Mouse (Mus musculus): ENCODE results near the gene Cracr2b. TPM values are rescaled to one million over a fixed set of nuclear protein-coding genes. Genes with fewer than 3 reads are reported as not detected.

Cracr2b gene
- polyA plus RNA-seq, 1 experiment: 15.3 TPM

GRCm38 (mm10) chr7:141508160-141508559, 47.3 kb downstream of the Cracr2b start:
- H3K4me1 ChIP-seq (ENCODE audit: control insufficient read depth, insufficient read depth, low read length): no peaks in the 10 kb centered on the region
- TF ChIP-seq CTCF (conservative IDR thresholded peaks at IDR 0.05; ENCODE audit: insufficient read depth, insufficient read length, low read depth, low read length) (no peak), POLR2A (IDR thresholded peaks at IDR 0.05; ENCODE audit: low read depth, low read length) (no peak)
- no peak for DNase-seq
- no peaks in the 10 kb centered on the region for H3K27me3 ChIP-seq (replicated peaks; ENCODE audit: control insufficient read depth, insufficient read depth, low read length)
- H3K36me3 ChIP-seq (ENCODE audit: control insufficient read depth, insufficient read depth, low read length): no peaks in the 10 kb centered on the region
- no peak overlapping the region for H3K27ac ChIP-seq (ENCODE audit: insufficient read depth, low read depth, low read length)
- H3K4me3 ChIP-seq (ENCODE audit: insufficient read depth, low read depth, low read length): no peak overlapping the region

DNA sequence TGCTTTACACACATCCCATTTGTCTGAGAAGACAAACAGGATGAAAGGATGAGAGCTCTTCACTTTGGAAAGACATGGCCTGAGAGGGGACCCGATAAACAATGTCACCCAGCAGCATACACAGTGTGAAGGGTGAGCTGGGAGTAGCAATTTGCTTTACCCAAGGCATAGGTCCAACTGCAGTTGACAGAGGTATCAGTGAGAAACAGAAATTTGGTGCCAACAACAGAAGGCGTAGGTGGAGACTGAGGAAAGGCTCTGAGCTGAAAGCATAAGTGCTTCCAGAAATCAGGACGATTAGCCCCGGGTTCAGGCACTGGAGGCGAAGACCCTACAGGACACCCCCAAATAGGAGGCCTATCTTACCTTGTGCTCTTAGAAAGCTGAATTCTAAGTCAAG, 49.3 kb downstream of the Cracr2b start:
- H3K27ac ChIP-seq (ENCODE audit: insufficient read depth, low read depth, low read length): no peak overlapping the region
- no peaks in the 10 kb centered on the region for H3K27me3 ChIP-seq (replicated peaks; ENCODE audit: control insufficient read depth, insufficient read depth, low read length)
- H3K4me3 ChIP-seq (ENCODE audit: insufficient read depth, low read depth, low read length): no peak overlapping the region
- H3K36me3 ChIP-seq (ENCODE audit: control insufficient read depth, insufficient read depth, low read length): no peaks in the 10 kb centered on the region
- WGBS: 95% methylated on average over 5 of the region's 5 CpGs
- no peaks in the 10 kb centered on the region for H3K4me1 ChIP-seq (ENCODE audit: control insufficient read depth, insufficient read depth, low read length)
- TF ChIP-seq POLR2A (IDR thresholded peaks at IDR 0.05; ENCODE audit: low read depth, low read length): no peak
- TF ChIP-seq CTCF (conservative IDR thresholded peaks at IDR 0.05; ENCODE audit: insufficient read depth, insufficient read length, low read depth, low read length): no peak
- no peak for DNase-seq

GRCm38 (mm10) chr7:141510681-141511191, 49.8 kb downstream of the Cracr2b start:
- Histone ChIP-seq H3K27me3 (replicated peaks; ENCODE audit: control insufficient read depth, insufficient read depth, low read length) (no peaks in the 10 kb centered on the region), H3K4me3 (ENCODE audit: insufficient read depth, low read depth, low read length) (no peak overlapping the region), H3K27ac (ENCODE audit: insufficient read depth, low read depth, low read length) (no peak overlapping the region), H3K4me1 (ENCODE audit: control insufficient read depth, insufficient read depth, low read length) (no peaks in the 10 kb centered on the region), H3K36me3 (ENCODE audit: control insufficient read depth, insufficient read depth, low read length) (no peaks in the 10 kb centered on the region)
- no peak for DNase-seq
- no peak for TF ChIP-seq CTCF (conservative IDR thresholded peaks at IDR 0.05; ENCODE audit: insufficient read depth, insufficient read length, low read depth, low read length)
- TF ChIP-seq POLR2A (IDR thresholded peaks at IDR 0.05; ENCODE audit: low read depth, low read length): no peak
- WGBS: 82% methylated on average over 8 of the region's 8 CpGs

Other genes with a start within 250 kb of the Cracr2b start
- gene Lmntd2, start 247.0 kb upstream of the Cracr2b start, polyA plus RNA-seq (2012; rRNA removed): 5.7 and 6.0 TPM in 2 replicates
- 59.1 and 72.2 TPM in 2 replicates for gene Rassf7, start 245.2 kb upstream of the Cracr2b start, polyA plus RNA-seq (2012; rRNA removed)
- 15.8 and 19.1 TPM in 2 replicates for gene Phrf1, start 232.3 kb upstream of the Cracr2b start, polyA plus RNA-seq (2012; rRNA removed)
- gene Irf7, start 194.6 kb upstream of the Cracr2b start, polyA plus RNA-seq (2012; rRNA removed): 51.6 and 57.5 TPM in 2 replicates
- 129 and 145 TPM in 2 replicates for gene Cdhr5, start 184.3 kb upstream of the Cracr2b start, polyA plus RNA-seq (2012; rRNA removed)
- gene Sct, start 182.0 kb upstream of the Cracr2b start, polyA plus RNA-seq (2012; rRNA removed): 2.0 and 2.7 TPM in 2 replicates
- 0.03 TPM in 1 of 2 replicates, not detected in the other for gene Drd4, start 169.1 kb upstream of the Cracr2b start, polyA plus RNA-seq (2012; rRNA removed)
- 25.4 and 26.8 TPM in 2 replicates for gene Deaf1, start 133.4 kb upstream of the Cracr2b start, polyA plus RNA-seq (2012; rRNA removed)
- gene Tmem80, start 133.4 kb upstream of the Cracr2b start, polyA plus RNA-seq (2012; rRNA removed): 53.7 and 61.4 TPM in 2 replicates
- 245 and 297 TPM in 2 replicates for gene Eps8l2, start 122.2 kb upstream of the Cracr2b start, polyA plus RNA-seq (2012; rRNA removed)
- 321 and 366 TPM in 2 replicates for gene Taldo1, start 68.9 kb upstream of the Cracr2b start, polyA plus RNA-seq (2012; rRNA removed)
- gene Gatd1, start 47.0 kb upstream of the Cracr2b start, polyA plus RNA-seq (2012; rRNA removed): 51.7 and 58.4 TPM in 2 replicates
- gene Cend1, start 31.6 kb upstream of the Cracr2b start, polyA plus RNA-seq (2012; rRNA removed): 0.98 and 1.3 TPM in 2 replicates
- 45.5 and 51.0 TPM in 2 replicates for gene Slc25a22, start 23.2 kb upstream of the Cracr2b start, polyA plus RNA-seq (2012; rRNA removed)
- gene Pidd1, start 17.1 kb upstream of the Cracr2b start, polyA plus RNA-seq (2012; rRNA removed): 4.5 and 5.2 TPM in 2 replicates
- gene Rplp2, start 13.7 kb upstream of the Cracr2b start, polyA plus RNA-seq (2012; rRNA removed): 423 and 734 TPM in 2 replicates
- 350 and 353 TPM in 2 replicates for gene Pnpla2, start 5.9 kb upstream of the Cracr2b start, polyA plus RNA-seq (2012; rRNA removed)
- 274 and 343 TPM in 2 replicates for gene Cd151, start 6.3 kb downstream of the Cracr2b start, polyA plus RNA-seq (2012; rRNA removed)
- gene Polr2l, start 14.0 kb downstream of the Cracr2b start, polyA plus RNA-seq (2012; rRNA removed): 67.3 and 70.9 TPM in 2 replicates
- gene Tspan4, start 14.1 kb downstream of the Cracr2b start, polyA plus RNA-seq (2012; rRNA removed): 143 and 162 TPM in 2 replicates
- gene Chid1, start 78.8 kb downstream of the Cracr2b start, polyA plus RNA-seq (2012; rRNA removed): 34.4 and 35.6 TPM in 2 replicates
- gene Ap2a2, start 101.1 kb downstream of the Cracr2b start, polyA plus RNA-seq (2012; rRNA removed): 94.8 and 95.4 TPM in 2 replicates
- 0.01 and 0.02 TPM in 2 replicates for gene Muc6, start 194.2 kb downstream of the Cracr2b start, polyA plus RNA-seq (2012; rRNA removed)
- gene Muc2, start 229.2 kb downstream of the Cracr2b start, polyA plus RNA-seq (2012; rRNA removed): 0.24 and 0.39 TPM in 2 replicates

All from kidney, adult 2 months (tissue).